Mouse (Mus musculus): ENCODE measurements at regions not wholly inside any gene's neighbourhood (a gene's known extent, or its start where the extent isn't known, plus 50 kb on each side); places are given as distances from the start of the nearest gene placed in this dataset.

DNA sequence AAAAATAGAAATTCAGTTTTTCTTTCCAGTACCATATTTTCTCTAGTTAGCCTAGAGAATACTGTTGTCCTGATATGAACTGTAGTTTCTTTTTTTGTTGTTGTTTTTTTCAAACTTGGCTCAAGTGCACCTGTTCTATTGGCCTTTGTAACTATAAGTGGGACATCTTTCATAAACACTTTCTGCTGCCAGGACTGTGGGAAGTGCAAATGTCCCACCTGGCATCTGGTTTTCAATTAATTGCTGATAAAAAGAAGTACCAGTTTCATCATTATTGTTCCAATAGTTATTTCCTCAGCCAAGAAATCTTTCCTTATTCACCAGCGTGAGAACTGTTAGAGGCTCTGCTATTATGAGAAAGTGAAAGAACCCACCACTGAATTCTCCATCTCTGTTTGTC, 695.0 kb downstream of the Epha4 start:
- TF ChIP-seq CTCF (conservative IDR thresholded peaks at IDR 0.05; ENCODE audit: low read length), result no peak
- no peak for TF ChIP-seq POU5F1 (IDR thresholded peaks at IDR 0.05; ENCODE audit: borderline replicate concordance, low read length)
- no peak for TF ChIP-seq NANOG (IDR thresholded peaks at IDR 0.05; ENCODE audit: borderline replicate concordance, low read length)
